Mouse (Mus musculus): ENCODE measurements around the gene Arhgap45. TPM values are rescaled to one million over a fixed set of nuclear protein-coding genes. Genes with fewer than 3 reads are reported as not detected.

Arhgap45 gene
- polyA plus RNA-seq, 1 experiment from 2014 or later = 15.7 TPM

GRCm38 (mm10) chr10:80056976-80057682 is 40.7 kb downstream of the Arhgap45 start:
- no peaks in the 10 kb centered on the region for H3K27me3 ChIP-seq
- H3K36me3 ChIP-seq (replicated peaks) = peaks cover 74% of the 10 kb centered on the region
- H3K4me3 ChIP-seq (replicated peaks) = no peak overlapping the region
- H3K4me1 ChIP-seq (replicated peaks) = peaks cover 39% of the 10 kb centered on the region
- no peak overlapping the region for H3K27ac ChIP-seq (replicated peaks)
- H3K4me2 ChIP-seq = no peak overlapping the region
- ATAC-seq (ENCODE audit: insufficient read depth) = no peak
- 89% methylated on average over 27 of the region's 27 CpGs for WGBS (ENCODE audit: insufficient replicate concordance)
- no peak overlapping the region for H3K9ac ChIP-seq
- H3K9me3 ChIP-seq (replicated peaks) = no peaks in the 10 kb centered on the region

- Histone ChIP-seq H3K27ac (replicated peaks) (no peak overlapping the region), H3K4me2 (no peak overlapping the region), H3K4me1 (replicated peaks) (peaks cover 32% of the 10 kb centered on the region), H3K27me3 (no peaks in the 10 kb centered on the region), H3K9me3 (replicated peaks) (no peaks in the 10 kb centered on the region), H3K36me3 (replicated peaks) (peaks cover 81% of the 10 kb centered on the region), H3K9ac (no peak overlapping the region), H3K4me3 (replicated peaks) (no peak overlapping the region)
- WGBS (ENCODE audit: insufficient replicate concordance) = 90% methylated on average over 30 of the region's 30 CpGs
- ATAC-seq (ENCODE audit: insufficient read depth) = no peak
Observed at GRCm38 (mm10) chr10:80057683-80058326, 41.4 kb downstream of the Arhgap45 start.

GRCm38 (mm10) chr10:80063104-80063503 is 46.7 kb downstream of the Arhgap45 start:
- no peak overlapping the region for H3K4me3 ChIP-seq (replicated peaks)
- H3K27me3 ChIP-seq = no peaks in the 10 kb centered on the region
- H3K27ac ChIP-seq (replicated peaks) = no peak overlapping the region
- no peak overlapping the region for H3K9ac ChIP-seq
- no peak overlapping the region for H3K4me2 ChIP-seq
- no peaks in the 10 kb centered on the region for H3K9me3 ChIP-seq (replicated peaks)
- peaks cover 95% of the 10 kb centered on the region for H3K36me3 ChIP-seq (replicated peaks)
- WGBS (ENCODE audit: insufficient replicate concordance) = 89% methylated on average over 5 of the region's 5 CpGs
- H3K4me1 ChIP-seq (replicated peaks) = 0 out of 2 replicates have a peak, but pooled peaks cover 2% of the 10 kb centered on the region
- no peak for ATAC-seq (ENCODE audit: insufficient read depth)

- Histone ChIP-seq H3K9me3 (replicated peaks) (no peaks in the 10 kb centered on the region), H3K9ac (no peak overlapping the region), H3K36me3 (replicated peaks) (peaks cover 93% of the 10 kb centered on the region), H3K4me3 (replicated peaks) (no peak overlapping the region), H3K4me2 (no peak overlapping the region), H3K4me1 (replicated peaks) (0 out of 2 replicates have a peak, but pooled peaks cover 2% of the 10 kb centered on the region), H3K27ac (replicated peaks) (peak overlapping the region; percentile 51; the same call in 1 of the 2 replicates), H3K27me3 (no peaks in the 10 kb centered on the region)
- 84% methylated on average over 23 of the region's 23 CpGs for WGBS (ENCODE audit: insufficient replicate concordance)
- no peak for ATAC-seq (ENCODE audit: insufficient read depth)
Observed at GRCm38 (mm10) chr10:80063877-80064650, 47.6 kb downstream of the Arhgap45 start.

- H3K4me1 ChIP-seq (replicated peaks) = peaks cover 47% of the 10 kb centered on the region
- 0 out of 2 replicates have a peak overlapping the region, but pooled peaks have one; percentile 92 for H3K27ac ChIP-seq (replicated peaks)
- H3K36me3 ChIP-seq (replicated peaks) = peaks cover 66% of the 10 kb centered on the region
- no peak for ATAC-seq (ENCODE audit: insufficient read depth)
- H3K27me3 ChIP-seq = no peaks in the 10 kb centered on the region
- H3K4me3 ChIP-seq (replicated peaks) = no peak overlapping the region
- no peak overlapping the region for H3K9ac ChIP-seq
- H3K4me2 ChIP-seq = no peak overlapping the region
- no peaks in the 10 kb centered on the region for H3K9me3 ChIP-seq (replicated peaks)
- 84% methylated on average over 6 of the region's 7 CpGs for WGBS (ENCODE audit: insufficient replicate concordance)
Observed at GRCm38 (mm10) chr10:80069251-80069650, 52.8 kb downstream of the Arhgap45 start.

GRCm38 (mm10) chr10:80069948-80070450 is 53.5 kb downstream of the Arhgap45 start:
- H3K9me3 ChIP-seq (replicated peaks) = no peaks in the 10 kb centered on the region
- H3K4me1 ChIP-seq (replicated peaks) = peaks cover 54% of the 10 kb centered on the region
- no peak overlapping the region for H3K4me2 ChIP-seq
- no peak overlapping the region for H3K9ac ChIP-seq
- H3K4me3 ChIP-seq (replicated peaks) = no peak overlapping the region
- peaks cover 59% of the 10 kb centered on the region for H3K36me3 ChIP-seq (replicated peaks)
- no peak for ATAC-seq (ENCODE audit: insufficient read depth)
- no peaks in the 10 kb centered on the region for H3K27me3 ChIP-seq
- peak overlapping the region; percentile 92 for H3K27ac ChIP-seq (replicated peaks)
- WGBS (ENCODE audit: insufficient replicate concordance) = 85% methylated on average over 4 of the region's 4 CpGs

GRCm38 (mm10) chr10:80070837-80071515 is 54.5 kb downstream of the Arhgap45 start:
- peaks cover 64% of the 10 kb centered on the region for H3K4me1 ChIP-seq (replicated peaks)
- H3K4me2 ChIP-seq = peak overlapping the region; percentile 55
- H3K9me3 ChIP-seq (replicated peaks) = no peaks in the 10 kb centered on the region
- ATAC-seq (ENCODE audit: insufficient read depth) = peak; percentile 91
- peaks cover 53% of the 10 kb centered on the region for H3K36me3 ChIP-seq (replicated peaks)
- no peaks in the 10 kb centered on the region for H3K27me3 ChIP-seq
- peak overlapping the region; percentile 51 for H3K9ac ChIP-seq
- WGBS (ENCODE audit: insufficient replicate concordance) = 50% methylated on average over 9 of the region's 9 CpGs
- H3K4me3 ChIP-seq (replicated peaks) = 0 out of 2 replicates have a peak overlapping the region, but pooled peaks have one; percentile 1
- peak overlapping the region; percentile 92 for H3K27ac ChIP-seq (replicated peaks)

GRCm38 (mm10) chr10:80071516-80071900 is 55.1 kb downstream of the Arhgap45 start:
- WGBS (ENCODE audit: insufficient replicate concordance) = 55% methylated on average over 3 of the region's 3 CpGs

GRCm38 (mm10) chr10:80072623-80073489 is 56.4 kb downstream of the Arhgap45 start:
- ATAC-seq (ENCODE audit: insufficient read depth) = no peak
- Histone ChIP-seq H3K4me2 (no peak overlapping the region), H3K27me3 (no peaks in the 10 kb centered on the region), H3K9me3 (replicated peaks) (no peaks in the 10 kb centered on the region), H3K36me3 (replicated peaks) (peaks cover 48% of the 10 kb centered on the region; the same call in 1 of the 2 replicates), H3K9ac (no peak overlapping the region), H3K27ac (replicated peaks) (peak overlapping the region; percentile 92), H3K4me3 (replicated peaks) (no peak overlapping the region), H3K4me1 (replicated peaks) (peaks cover 74% of the 10 kb centered on the region)
- 80% methylated on average over 20 of the region's 20 CpGs for WGBS (ENCODE audit: insufficient replicate concordance)

More at GRCm38 (mm10) chr10:80071516-80071900, 55.1 kb downstream of the Arhgap45 start:
- ATAC-seq (ENCODE audit: insufficient read depth) = peak; percentile 23
- peak overlapping the region; percentile 55 for H3K4me2 ChIP-seq
- H3K36me3 ChIP-seq (replicated peaks) = peaks cover 53% of the 10 kb centered on the region
- H3K4me1 ChIP-seq (replicated peaks) = peaks cover 69% of the 10 kb centered on the region
- H3K4me3 ChIP-seq (replicated peaks) = 0 out of 2 replicates have a peak overlapping the region, but pooled peaks have one; percentile 1
- H3K27me3 ChIP-seq = no peaks in the 10 kb centered on the region
- no peaks in the 10 kb centered on the region for H3K9me3 ChIP-seq (replicated peaks)
- peak overlapping the region; percentile 92 for H3K27ac ChIP-seq (replicated peaks)
- peak overlapping the region; percentile 51 for H3K9ac ChIP-seq

All from liver, embryonic 15.5 days (tissue).